Mouse (Mus musculus) heart, postnatal 0 days (tissue): ENCODE data around the gene Snx29.

Experiments used
- CTCF ChIP-seq: IDR thresholded peaks from 2 replicates; pipeline ENCODE4 v1.5.1; 2016; ENCODE audit warnings: antibody characterized with exemption, control low read depth, low read depth
- EP300 ChIP-seq: IDR thresholded peaks from 2 replicates; pipeline ENCODE4 v1.6.1; 2016; ENCODE audit warnings: antibody characterized with exemption, low read depth

- TF ChIP-seq EP300 (no peak), CTCF (no peak)
Observed at GRCm38 (mm10) chr16:11380038-11380437, 57.3 kb downstream of the Snx29 start.
